Mouse (Mus musculus) MEL (cell line): ENCODE measurements around the gene Ptprh. TPM values are rescaled to one million over a fixed set of nuclear protein-coding genes. Genes with fewer than 3 reads are reported as not detected.

Experiments
- DNase-seq: peaks from one replicate; pipeline ENCODE4 v3.0.0; 2011; ENCODE audit warnings: low read depth, low spot score
- H3K27ac ChIP-seq: 2 replicates; pipeline ENCODE4 v1.5.1; 2012; ENCODE audit warnings: low read depth, mild to moderate bottlenecking, control low read depth, low read length, moderate library complexity; ENCODE audit not compliant: control insufficient read depth
- H3K27me3 ChIP-seq, 2 experiments: fragments of 150-350 bp in 1 of 2; sonication (generic) in 1 of 2; 2 replicates each; pipeline ENCODE4 v1.6.1; 2012; ENCODE audit warnings: low read length in 2 of 2, mild to moderate bottlenecking in 2 of 2, improper control_type of control experiment in 1 of 2, moderate library complexity in 1 of 2; ENCODE audit not compliant: insufficient read depth in 2 of 2, control insufficient read depth in 1 of 2
- H3K36me3 ChIP-seq, 2 experiments: 2 replicates each; pipeline ENCODE4 v1.6.1; 2012 to 2014; ENCODE audit warnings: low read length in 2 of 2, improper control_type of control experiment in 1 of 2, inconsistent platforms in 1 of 2, mild to moderate bottlenecking in 1 of 2; ENCODE audit not compliant: insufficient read depth in 2 of 2, control insufficient read depth in 1 of 2
- H3K4me1 ChIP-seq, 2 experiments: fragments of 150-350 bp in 1 of 2; sonication (generic) in 1 of 2; 2 replicates each; pipeline ENCODE4 v1.6.1; 2012; ENCODE audit warnings: low read length in 2 of 2, improper control_type of control experiment in 1 of 2, mild to moderate bottlenecking in 1 of 2; ENCODE audit not compliant: insufficient read depth in 2 of 2, control insufficient read depth in 1 of 2
- H3K4me3 ChIP-seq, 2 experiments: fragments of 150-350 bp in 1 of 2; sonication (generic) in 1 of 2; 2 replicates each; pipeline ENCODE4 v1.5.1; 2012; ENCODE audit warnings: low read depth in 2 of 2, low read length in 2 of 2, mild to moderate bottlenecking in 2 of 2, moderate library complexity in 2 of 2, control low read depth in 1 of 2, improper control_type of control experiment in 1 of 2; ENCODE audit not compliant: control insufficient read depth in 1 of 2, insufficient read depth in 1 of 2
- H3K79me2 ChIP-seq: 2 replicates; pipeline ENCODE4 v1.6.1; 2012; ENCODE audit warnings: mild to moderate bottlenecking, low read length, moderate library complexity; ENCODE audit not compliant: control insufficient read depth, poor library complexity, insufficient read depth
- H3K9ac ChIP-seq: 2 replicates; pipeline ENCODE4 v1.6.1; 2012; ENCODE audit warnings: low read depth, mild to moderate bottlenecking, control low read depth, low read length, moderate library complexity; ENCODE audit not compliant: control insufficient read depth, poor library complexity, severe bottlenecking
- H3K9me3 ChIP-seq: fragments of 150-350 bp; sonication (generic); replicated peaks from 2 replicates; pipeline ENCODE4 v1.6.1; 2012; ENCODE audit warnings: mild to moderate bottlenecking, low read length, improper control_type of control experiment, moderate library complexity; ENCODE audit not compliant: insufficient read depth
- CHD1 ChIP-seq: IDR thresholded peaks from 2 replicates; pipeline ENCODE4 v1.6.1; 2012; ENCODE audit warnings: low read depth, mild to moderate bottlenecking, inconsistent platforms, low read length, improper control_type of control experiment
- CTCF ChIP-seq, 3 experiments: IDR thresholded peaks in 2 of 3; conservative IDR thresholded peaks in 1 of 3; 2 replicates each; pipeline ENCODE4 v1.5.1; 2011 to 2012; ENCODE audit warnings: low read length in 3 of 3, low read depth in 2 of 3, mild to moderate bottlenecking in 2 of 3, improper control_type of control experiment in 1 of 3, inconsistent platforms in 1 of 3, mixed read lengths in 1 of 3, moderate library complexity in 1 of 3; ENCODE audit not compliant: control insufficient read depth in 1 of 3, insufficient read depth in 1 of 3, poor library complexity in 1 of 3, severe bottlenecking in 1 of 3
- EP300 ChIP-seq, 2 experiments: IDR thresholded peaks; 2 replicates each; pipeline ENCODE4 v1.6.1; 2011; ENCODE audit warnings: improper control_type of control experiment in 2 of 2, low read length in 2 of 2, low read depth in 1 of 2, mild to moderate bottlenecking in 1 of 2
- ETS1 ChIP-seq: IDR thresholded peaks from 2 replicates; pipeline ENCODE4 v1.6.1; 2012; ENCODE audit warnings: low read depth, mild to moderate bottlenecking, inconsistent platforms, low read length, improper control_type of control experiment, moderate library complexity
- HCFC1 ChIP-seq: IDR thresholded peaks from 2 replicates; pipeline ENCODE4 v1.6.1; 2012; ENCODE audit warnings: low read depth, mild to moderate bottlenecking, inconsistent platforms, low read length, improper control_type of control experiment, moderate library complexity
- KAT2A ChIP-seq: conservative IDR thresholded peaks from 2 replicates; pipeline ENCODE4 v1.6.1; 2012; ENCODE audit warnings: low read depth, low read length, improper control_type of control experiment, inconsistent platforms
- MAFK ChIP-seq: IDR thresholded peaks from 2 replicates; pipeline ENCODE4 v1.6.1; 2011; ENCODE audit warnings: low read depth, mild to moderate bottlenecking, low read length, improper control_type of control experiment, borderline replicate concordance
- MEF2A ChIP-seq: IDR thresholded peaks from 2 replicates; pipeline ENCODE4 v1.6.1; 2014; ENCODE audit warnings: low read depth, mild to moderate bottlenecking, inconsistent platforms, low read length, improper control_type of control experiment; ENCODE audit not compliant: poor library complexity, insufficient replicate concordance, severe bottlenecking; ENCODE audit errors: extremely low read depth
- MYB ChIP-seq: IDR thresholded peaks from 2 replicates; pipeline ENCODE4 v1.6.1; 2011; ENCODE audit warnings: mild to moderate bottlenecking, low read depth, low read length, improper control_type of control experiment
- RAD21 ChIP-seq: IDR thresholded peaks from 2 replicates; pipeline ENCODE4 v1.6.1; 2011; ENCODE audit warnings: mild to moderate bottlenecking, low read depth, low read length, improper control_type of control experiment
- SMC3 ChIP-seq: IDR thresholded peaks from 2 replicates; pipeline ENCODE4 v1.6.1; 2011; ENCODE audit warnings: low read depth, low read length, improper control_type of control experiment
- UBTF ChIP-seq: IDR thresholded peaks from 2 replicates; pipeline ENCODE4 v1.6.1; 2012; ENCODE audit warnings: low read depth, mild to moderate bottlenecking, inconsistent platforms, low read length, improper control_type of control experiment, moderate library complexity, borderline replicate concordance; ENCODE audit not compliant: insufficient read depth
- USF1 ChIP-seq: IDR thresholded peaks from 2 replicates; pipeline ENCODE4 v1.6.1; 2014; ENCODE audit warnings: low read depth, mild to moderate bottlenecking, inconsistent platforms, low read length, improper control_type of control experiment, moderate library complexity
- USF2 ChIP-seq, 2 experiments: IDR thresholded peaks; 2 replicates each; pipeline ENCODE4 v1.6.1; 2011 to 2012; ENCODE audit warnings: improper control_type of control experiment in 2 of 2, low read length in 2 of 2, borderline replicate concordance in 1 of 2, inconsistent platforms in 1 of 2, low read depth in 1 of 2, mild to moderate bottlenecking in 1 of 2; ENCODE audit not compliant: insufficient read depth in 1 of 2
- ZC3H11A ChIP-seq: IDR thresholded peaks from 2 replicates; pipeline ENCODE4 v1.6.1; 2012; ENCODE audit warnings: low read depth, mild to moderate bottlenecking, inconsistent platforms, low read length, improper control_type of control experiment
- ZKSCAN1 ChIP-seq: IDR thresholded peaks from 2 replicates; pipeline ENCODE4 v1.6.1; 2012; ENCODE audit warnings: low read depth, mild to moderate bottlenecking, inconsistent platforms, low read length, improper control_type of control experiment, moderate library complexity
- ZMIZ1 ChIP-seq: IDR thresholded peaks from 2 replicates; pipeline ENCODE4 v1.6.1; 2012; ENCODE audit warnings: low read depth, mild to moderate bottlenecking, inconsistent platforms, low read length, improper control_type of control experiment, moderate library complexity
- ZNF384 ChIP-seq: IDR thresholded peaks from 2 replicates; pipeline ENCODE4 v1.6.1; 2012; ENCODE audit warnings: low read depth, mild to moderate bottlenecking, inconsistent platforms, low read length, improper control_type of control experiment
- polyA plus RNA-seq, 2 experiments: library from polyadenylated mRNA; stranded (reverse) in 1 of 2; unstranded in 1 of 2; fragments of >175 nt in 1 of 2; fragments of >200 nt in 1 of 2; gene quantifications; 2 replicates each; pipeline versions ENCODE4 v1.2.1 to v1.2.4; 2012; ENCODE audit warnings: low replicate concordance in 2 of 2, low read depth in 1 of 2; ENCODE audit not compliant: insufficient read length in 2 of 2, insufficient read depth in 1 of 2, missing spikeins in 1 of 2
- total RNA-seq: library from RNA; depleted of rRNA; stranded (reverse); fragments of 300-350 nt; gene quantifications from 2 replicates; pipeline ENCODE4 v1.2.3, GENCODE M21; 2012

Ptprh gene
- total and polyA plus RNA-seq, 3 experiments, result not detected

GRCm38 (mm10) chr7:4629586-4629985, 25.7 kb upstream of the Ptprh start:
- no peaks in the 10 kb centered on the region for H3K79me2 ChIP-seq
- no peak for DNase-seq
- no peaks in the 10 kb centered on the region for H3K9me3 ChIP-seq
- H3K9ac ChIP-seq, result no peak overlapping the region
- H3K4me3 ChIP-seq, result no peak overlapping the region
- H3K27me3 ChIP-seq, result no peaks in the 10 kb centered on the region
- TF ChIP-seq ZNF384, result no peak
- TF ChIP-seq RAD21, result no peak
- TF ChIP-seq ZKSCAN1, result no peak
- TF ChIP-seq ZC3H11A, result no peak
- TF ChIP-seq MYB, result no peak
- TF ChIP-seq HCFC1, result no peak
- TF ChIP-seq MAFK, result no peak
- TF ChIP-seq CHD1, result no peak
- no peak for TF ChIP-seq UBTF
- no peak for TF ChIP-seq KAT2A
- TF ChIP-seq EP300 (IDR thresholded peaks at IDR 0.05; ENCODE audit: low read depth in 1 of 2, low read length in 2 of 2), result no peak
- no peak for TF ChIP-seq ZMIZ1
- peaks cover 8 to 33% of the 10 kb centered on the region in 2 experiments for H3K4me1 ChIP-seq
- peak overlapping the region; percentile 46 for H3K27ac ChIP-seq
- H3K36me3 ChIP-seq, result peaks cover 9 to 34% of the 10 kb centered on the region in 2 experiments

GRCm38 (mm10) chr7:4625928-4626327, 22.1 kb upstream of the Ptprh start:
- Histone ChIP-seq H3K9ac (no peak overlapping the region), H3K36me3 (peaks cover 0 to 19% of the 10 kb centered on the region in 2 experiments; a peak in 3 of 4 replicates)
- DNase-seq, result peak; percentile 62

GRCm38 (mm10) chr7:4624343-4624742, 20.5 kb upstream of the Ptprh start:
- TF ChIP-seq CTCF (IDR thresholded peaks at IDR 0.05 in 2 of 3, conservative IDR thresholded peaks at IDR 0.05 in 1 of 3; ENCODE audit: control insufficient read depth in 1 of 3, insufficient read depth in 1 of 3, low read depth in 2 of 3, low read length in 3 of 3, poor library complexity in 1 of 3, severe bottlenecking in 1 of 3) (peak in 2 of 3 experiments; percentile 14 to 39; a peak in 2 of 6 replicates), SMC3 (peak; percentile 37), ZMIZ1 (no peak), USF2 (IDR thresholded peaks at IDR 0.05; ENCODE audit: borderline replicate concordance in 1 of 2, insufficient read depth in 1 of 2, low read depth in 1 of 2, low read length in 2 of 2) (no peak), RAD21 (peak; percentile 23)
- TF ChIP-seq, all 39 proteins: peak for 3

More at GRCm38 (mm10) chr7:4625928-4626327, 22.1 kb upstream of the Ptprh start:
- Histone ChIP-seq H3K27ac (no peak overlapping the region), H3K27me3 (no peaks in the 10 kb centered on the region), H3K79me2 (no peaks in the 10 kb centered on the region)
- peak; percentile 16; the same call in 1 of the 2 replicates for TF ChIP-seq ZMIZ1
- peak; percentile 75 for TF ChIP-seq ZNF384
- TF ChIP-seq USF1, result peak; percentile 49
- no peak for TF ChIP-seq MEF2A
- 0 out of 2 replicates have a peak, but pooled peaks have one; percentile 31 for TF ChIP-seq ETS1
- TF ChIP-seq, all 39 proteins: peak for 4
- H3K9me3 ChIP-seq, result no peaks in the 10 kb centered on the region
- peaks cover 6 to 26% of the 10 kb centered on the region in 2 experiments for H3K4me1 ChIP-seq
- no peak overlapping the region for H3K4me3 ChIP-seq

More at GRCm38 (mm10) chr7:4624343-4624742, 20.5 kb upstream of the Ptprh start:
- peaks cover 0 to 11% of the 10 kb centered on the region in 2 experiments; a peak in 2 of 4 replicates for H3K4me1 ChIP-seq
- DNase-seq, result peak; percentile 36
- H3K27ac ChIP-seq, result no peak overlapping the region
- no peaks in the 10 kb centered on the region for H3K9me3 ChIP-seq
- H3K36me3 ChIP-seq, result peaks cover 0 to 5% of the 10 kb centered on the region in 2 experiments; a peak in 2 of 4 replicates
- no peak overlapping the region for H3K9ac ChIP-seq
- no peaks in the 10 kb centered on the region for H3K27me3 ChIP-seq
- H3K4me3 ChIP-seq, result no peak overlapping the region
- H3K79me2 ChIP-seq, result no peaks in the 10 kb centered on the region
